Mouse (Mus musculus) adrenal gland, adult 2 months (tissue): ENCODE measurements around the gene Gm38655. TPM values are rescaled to one million over a fixed set of nuclear protein-coding genes. Genes with fewer than 3 reads are reported as not detected.

Experiments
- DNase-seq: peaks from one replicate; pipeline ENCODE4 v3.0.0; 2021
- long read RNA-seq: library from polyadenylated mRNA; stranded (forward); transcript quantifications from one replicate; pipeline ENCODE4 v2.0.0, GENCODE M21; 2021
- polyA plus RNA-seq: library from polyadenylated mRNA; depleted of rRNA; stranded (reverse); fragments of >200 nt; gene quantifications from 2 replicates; pipeline ENCODE4 v1.2.3, GENCODE M21; 2012; rRNA removed
- total RNA-seq, 2 experiments: library from RNA; stranded (reverse); gene quantifications; 2 replicates each; pipeline ENCODE4 v1.2.3; 2021

The Gm38655 gene
- total RNA-seq (not detected), polyA plus RNA-seq (not detected in 2 replicates)
- long read RNA-seq = 0 reads

- DNase-seq = no peak
Observed at GRCm38 (mm10) chr17:25175411-25175810, at the start of gene Gm38655. Gm38655 (minus strand) TSS chr17:25175471.

- no peak for DNase-seq
Observed at GRCm38 (mm10) chr17:25224586-25225222, 49.4 kb upstream of the Gm38655 start.

GRCm38 (mm10) chr17:25222951-25223601, 47.8 kb upstream of the Gm38655 start:
- no peak for DNase-seq

- DNase-seq = peak; percentile 35
Observed at GRCm38 (mm10) chr17:25222504-25222940, 47.3 kb upstream of the Gm38655 start.

- peak; percentile 79 for DNase-seq
Observed at GRCm38 (mm10) chr17:25221821-25222503, 46.7 kb upstream of the Gm38655 start.

- no peak for DNase-seq
Observed at GRCm38 (mm10) chr17:25220746-25221145, 45.5 kb upstream of the Gm38655 start.

- no peak for DNase-seq
Observed at GRCm38 (mm10) chr17:25219492-25220295, 44.4 kb upstream of the Gm38655 start.

GRCm38 (mm10) chr17:25218967-25219366, 43.7 kb upstream of the Gm38655 start:
- no peak for DNase-seq

- DNase-seq = no peak
Observed at GRCm38 (mm10) chr17:25215431-25215830, 40.2 kb upstream of the Gm38655 start.

- DNase-seq = peak; percentile 24
Observed at GRCm38 (mm10) chr17:25211705-25212104, 36.4 kb upstream of the Gm38655 start.

- no peak for DNase-seq
Observed at GRCm38 (mm10) chr17:25210680-25211466, 35.6 kb upstream of the Gm38655 start.

GRCm38 (mm10) chr17:25210006-25210405, 34.7 kb upstream of the Gm38655 start:
- DNase-seq = no peak

GRCm38 (mm10) chr17:25202401-25202800, 27.1 kb upstream of the Gm38655 start:
- DNase-seq = no peak

- DNase-seq = no peak
Observed at GRCm38 (mm10) chr17:25189091-25189490, 13.8 kb upstream of the Gm38655 start.

GRCm38 (mm10) chr17:25188150-25189031, 13.1 kb upstream of the Gm38655 start, which contains the start of gene Unkl:
Unkl (plus strand) TSS chr17:25188397.
- DNase-seq = peak; percentile 88

- no peak for DNase-seq
Observed at GRCm38 (mm10) chr17:25187784-25188149, 12.5 kb upstream of the Gm38655 start.

- no peak for DNase-seq
Observed at GRCm38 (mm10) chr17:25184961-25185360, 9.7 kb upstream of the Gm38655 start.

- DNase-seq = peak; percentile 97
Observed at GRCm38 (mm10) chr17:25184129-25184691, 8.9 kb upstream of the Gm38655 start, which contains the start of gene BC003965. BC003965 (plus strand) TSS chr17:25184554.

GRCm38 (mm10) chr17:25183232-25183631, 8.0 kb upstream of the Gm38655 start:
- no peak for DNase-seq

GRCm38 (mm10) chr17:25172558-25172957, 2.7 kb downstream of the Gm38655 start:
- DNase-seq = no peak
